Mouse (Mus musculus) embryo, embryonic 9.5 days (tissue): ENCODE measurements around the gene Gm44502.

ENCODE experiments used
- DNase-seq: peaks from one replicate; pipeline ENCODE4 v3.0.0-alpha.2; 2017; ENCODE audit errors: extremely low spot score

Gene Gm44502

GRCm38 (mm10) chr15:89429352-89430221 is at the start of gene Gm44502, which contains the start of the genes C730034F03Rik and Chkb:
Gm44502 (minus strand) TSS chr15:89429696.
C730034F03Rik (plus strand) TSS chr15:89429589.
Chkb (minus strand) TSS chr15:89429908.
- DNase-seq = peak; percentile 90

- no peak for DNase-seq
Measured at GRCm38 (mm10) chr15:89478622-89479021, 49.1 kb upstream of the Gm44502 start.

- DNase-seq = no peak
Measured at GRCm38 (mm10) chr15:89477806-89478205, 48.3 kb upstream of the Gm44502 start.

GRCm38 (mm10) chr15:89477091-89477491 is 47.6 kb upstream of the Gm44502 start, which contains the start of gene Arsa:
Arsa (minus strand) TSS chr15:89477425.
- no peak for DNase-seq

- DNase-seq = no peak
Measured at GRCm38 (mm10) chr15:89476475-89476815, 46.9 kb upstream of the Gm44502 start.

- peak; percentile 92 for DNase-seq
Measured at GRCm38 (mm10) chr15:89475611-89476474, 46.3 kb upstream of the Gm44502 start.

- DNase-seq = no peak
Measured at GRCm38 (mm10) chr15:89475293-89475600, 45.8 kb upstream of the Gm44502 start.

- no peak for DNase-seq
Measured at GRCm38 (mm10) chr15:89474596-89475292, 45.2 kb upstream of the Gm44502 start.

- DNase-seq = no peak
Measured at GRCm38 (mm10) chr15:89473921-89474320, 44.4 kb upstream of the Gm44502 start.

- DNase-seq = no peak
Measured at GRCm38 (mm10) chr15:89473370-89473769, 43.9 kb upstream of the Gm44502 start.

- DNase-seq = no peak
Measured at GRCm38 (mm10) chr15:89471476-89471875, 42.0 kb upstream of the Gm44502 start.

GRCm38 (mm10) chr15:89468577-89468976 is 39.1 kb upstream of the Gm44502 start:
- no peak for DNase-seq

GRCm38 (mm10) chr15:89465052-89465451 is 35.6 kb upstream of the Gm44502 start:
- no peak for DNase-seq

GRCm38 (mm10) chr15:89463334-89464235 is 34.1 kb upstream of the Gm44502 start:
- no peak for DNase-seq

- no peak for DNase-seq
Measured at GRCm38 (mm10) chr15:89462176-89462575, 32.7 kb upstream of the Gm44502 start.

- no peak for DNase-seq
Measured at GRCm38 (mm10) chr15:89461321-89461720, 31.8 kb upstream of the Gm44502 start.

- DNase-seq = no peak
Measured at GRCm38 (mm10) chr15:89460298-89460697, 30.8 kb upstream of the Gm44502 start.

GRCm38 (mm10) chr15:89459821-89460220 is 30.3 kb upstream of the Gm44502 start:
- DNase-seq = no peak

GRCm38 (mm10) chr15:89458942-89459341 is 29.4 kb upstream of the Gm44502 start:
- DNase-seq = no peak

GRCm38 (mm10) chr15:89455642-89456041 is 26.1 kb upstream of the Gm44502 start:
- no peak for DNase-seq

GRCm38 (mm10) chr15:89454857-89455256 is 25.4 kb upstream of the Gm44502 start:
- no peak for DNase-seq
